Mouse (Mus musculus) 3T3-L1 (cell line): ENCODE measurements around the gene Crim1.

Experiments
- DNase-seq: peaks from one replicate; pipeline ENCODE4 v3.0.0-alpha.2; 2015; ENCODE audit warnings: low read depth, low spot score

The Crim1 gene

GRCm38 (mm10) chr17:78325761-78326332 is 125.8 kb downstream of the Crim1 start:
- DNase-seq = no peak

- no peak for DNase-seq
These were observed 126.3 kb downstream of the Crim1 start for GRCm38 (mm10) chr17:78326381-78326780.

GRCm38 (mm10) chr17:78327187-78327586 is 127.1 kb downstream of the Crim1 start:
- DNase-seq = no peak

- no peak for DNase-seq
These were observed 128.2 kb downstream of the Crim1 start for GRCm38 (mm10) chr17:78328287-78328686.

- no peak for DNase-seq
These were observed 131.4 kb downstream of the Crim1 start for GRCm38 (mm10) chr17:78331438-78331837.

- no peak for DNase-seq
These were observed 133.2 kb downstream of the Crim1 start for GRCm38 (mm10) chr17:78333275-78333674.

- no peak for DNase-seq
These were observed 135.2 kb downstream of the Crim1 start for GRCm38 (mm10) chr17:78335250-78335649.

- no peak for DNase-seq
These were observed 143.6 kb downstream of the Crim1 start for GRCm38 (mm10) chr17:78343688-78344087.

GRCm38 (mm10) chr17:78347111-78347801 is 147.2 kb downstream of the Crim1 start:
- DNase-seq = no peak

GRCm38 (mm10) chr17:78351676-78352499 is 151.8 kb downstream of the Crim1 start:
- peak; percentile 35 for DNase-seq

- DNase-seq = no peak
These were observed 152.4 kb downstream of the Crim1 start for GRCm38 (mm10) chr17:78352500-78352855.

- DNase-seq = no peak
These were observed 154.4 kb downstream of the Crim1 start for GRCm38 (mm10) chr17:78354411-78354810.

GRCm38 (mm10) chr17:78354871-78355270 is 154.8 kb downstream of the Crim1 start:
- DNase-seq = no peak

- DNase-seq = no peak
These were observed 155.6 kb downstream of the Crim1 start for GRCm38 (mm10) chr17:78355611-78356010.

GRCm38 (mm10) chr17:78357753-78358152 is 157.7 kb downstream of the Crim1 start:
- DNase-seq = no peak

GRCm38 (mm10) chr17:78358251-78358726 is 158.2 kb downstream of the Crim1 start:
- no peak for DNase-seq

GRCm38 (mm10) chr17:78361939-78362728 is 162.1 kb downstream of the Crim1 start:
- no peak for DNase-seq

- DNase-seq = no peak
These were observed 164.7 kb downstream of the Crim1 start for GRCm38 (mm10) chr17:78364555-78365302.

GRCm38 (mm10) chr17:78366070-78366469 is 166.0 kb downstream of the Crim1 start:
- no peak for DNase-seq

GRCm38 (mm10) chr17:78368481-78368880 is 168.4 kb downstream of the Crim1 start:
- DNase-seq = no peak

- peak; percentile 30 for DNase-seq
These were observed 170.4 kb downstream of the Crim1 start for GRCm38 (mm10) chr17:78370445-78370844.
